Mouse (Mus musculus) midbrain, embryonic 14.5 days (tissue): ENCODE results near the gene Fxyd4. TPM values are rescaled to one million over a fixed set of nuclear protein-coding genes. Genes with fewer than 3 reads are reported as not detected.

Experiments used
- ATAC-seq: fragments of 200-750 bp; cut with Nextera tagmentation; 2 replicates; pipeline ENCODE4 v1.8.0; 2017; ENCODE audit warnings: moderate number of reproducible peaks, moderate library complexity; ENCODE audit not compliant: low FRiP score, low TSS enrichment
- DNase-seq: peaks from one replicate; pipeline ENCODE4 v3.0.0-alpha.2; 2015
- H3K27ac ChIP-seq: fragments of 300-500 bp; sonication (generic); replicated peaks from 2 replicates; pipeline ENCODE4 v1.5.1; 2014; ENCODE audit warnings: mild to moderate bottlenecking, low read depth, low read length, moderate library complexity
- H3K27me3 ChIP-seq: fragments of 300-500 bp; sonication (generic); 2 replicates; pipeline ENCODE4 v1.6.1; 2014; ENCODE audit warnings: low read length, control low read depth, mixed read lengths; ENCODE audit not compliant: control insufficient read depth, insufficient read depth
- H3K36me3 ChIP-seq: fragments of 300-500 bp; sonication (generic); 2 replicates; pipeline ENCODE4 v1.6.1; 2014; ENCODE audit warnings: low read length, control low read depth; ENCODE audit not compliant: control insufficient read depth, insufficient read depth
- H3K4me1 ChIP-seq: fragments of 300-500 bp; sonication (generic); 2 replicates; pipeline ENCODE4 v1.6.1; 2014; ENCODE audit warnings: mild to moderate bottlenecking, antibody characterized with exemption, low read length, control low read depth; ENCODE audit not compliant: control insufficient read depth, insufficient read depth
- H3K4me2 ChIP-seq: fragments of 300-500 bp; sonication (generic); 2 replicates; pipeline ENCODE4 v1.6.1; 2014; ENCODE audit warnings: mild to moderate bottlenecking, low read length, moderate library complexity
- H3K4me3 ChIP-seq: fragments of 300-500 bp; sonication (generic); replicated peaks from 2 replicates; pipeline ENCODE4 v1.5.1; 2014; ENCODE audit warnings: low read depth, low read length
- H3K9ac ChIP-seq: fragments of 300-500 bp; sonication (generic); replicated peaks from 2 replicates; pipeline ENCODE4 v1.6.1; 2014; ENCODE audit warnings: mild to moderate bottlenecking, low read length, moderate library complexity
- H3K9me3 ChIP-seq: fragments of 300-500 bp; sonication (generic); 2 replicates; pipeline ENCODE4 v1.6.1; 2016; ENCODE audit warnings: low read length, control low read depth, mixed read lengths; ENCODE audit not compliant: control insufficient read depth
- WGBS: fragments of 180-500 bp; shearing (Covaris S2); extraction: QIAGEN DNeasy Blood & Tissue Kit; methylation state at CpG from one replicate; pipeline ENCODE4 v1.1.7; 2014; 5-methylcytosine and 5-hydroxymethylcytosine counted together
- polyA plus RNA-seq: library from polyadenylated mRNA; unstranded; fragments of >200 nt; fragmentation: Nextera tagmentation; extraction: Ambion mirVana; gene quantifications from 2 replicates; pipeline ENCODE4 v1.2.1, GENCODE M21; 2014

The Fxyd4 gene
- polyA plus RNA-seq, 1 experiment from 2014 or later: 1.4 TPM

DNA sequence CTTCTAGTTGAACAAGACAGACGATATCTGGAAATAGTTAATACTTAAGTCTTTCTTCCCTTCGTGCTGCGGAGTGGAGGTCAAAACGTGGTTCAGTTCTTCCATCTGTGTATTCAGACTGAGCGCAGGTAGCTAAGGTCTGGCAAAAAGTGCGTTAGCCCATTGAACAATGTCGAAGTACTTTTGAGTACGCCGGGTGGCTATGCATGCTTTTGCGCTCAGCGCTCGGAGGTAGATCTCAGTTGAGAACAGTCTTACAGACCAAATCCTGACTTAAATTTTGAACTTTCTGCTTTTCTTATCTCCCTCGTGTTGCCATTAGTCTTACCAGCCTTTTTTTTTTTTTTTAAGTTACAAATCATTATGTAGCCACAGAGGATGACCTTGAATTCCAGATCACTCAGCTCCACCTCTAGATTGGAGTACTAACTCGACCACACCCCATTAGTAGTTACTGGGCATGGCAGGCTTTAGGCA lies 29.0 kb downstream of the Fxyd4 start:
- Histone ChIP-seq H3K9me3 (no peaks in the 10 kb centered on the region), H3K9ac (peak overlapping the region; percentile 86), H3K27ac (no peak overlapping the region), H3K27me3 (no peaks in the 10 kb centered on the region), H3K36me3 (no peaks in the 10 kb centered on the region), H3K4me3 (peak overlapping the region; percentile 98), H3K4me2 (peak overlapping the region; percentile 99), H3K4me1 (peaks cover 20% of the 10 kb centered on the region)
- DNase-seq (no peak), ATAC-seq (no peak)
- WGBS: 2% methylated on average over 14 of the region's 14 CpGs

GRCm38 (mm10) chr6:117907979-117908355 lies 29.5 kb downstream of the Fxyd4 start:
- Histone ChIP-seq H3K4me1 (peaks cover 20% of the 10 kb centered on the region), H3K9ac (peak overlapping the region; percentile 86), H3K9me3 (no peaks in the 10 kb centered on the region), H3K4me3 (peak overlapping the region; percentile 98), H3K36me3 (no peaks in the 10 kb centered on the region), H3K27me3 (no peaks in the 10 kb centered on the region), H3K4me2 (peak overlapping the region; percentile 99), H3K27ac (no peak overlapping the region)
- DNase-seq (no peak), ATAC-seq (no peak)
- WGBS: under 1% methylated on average over 26 of the region's 26 CpGs

DNA sequence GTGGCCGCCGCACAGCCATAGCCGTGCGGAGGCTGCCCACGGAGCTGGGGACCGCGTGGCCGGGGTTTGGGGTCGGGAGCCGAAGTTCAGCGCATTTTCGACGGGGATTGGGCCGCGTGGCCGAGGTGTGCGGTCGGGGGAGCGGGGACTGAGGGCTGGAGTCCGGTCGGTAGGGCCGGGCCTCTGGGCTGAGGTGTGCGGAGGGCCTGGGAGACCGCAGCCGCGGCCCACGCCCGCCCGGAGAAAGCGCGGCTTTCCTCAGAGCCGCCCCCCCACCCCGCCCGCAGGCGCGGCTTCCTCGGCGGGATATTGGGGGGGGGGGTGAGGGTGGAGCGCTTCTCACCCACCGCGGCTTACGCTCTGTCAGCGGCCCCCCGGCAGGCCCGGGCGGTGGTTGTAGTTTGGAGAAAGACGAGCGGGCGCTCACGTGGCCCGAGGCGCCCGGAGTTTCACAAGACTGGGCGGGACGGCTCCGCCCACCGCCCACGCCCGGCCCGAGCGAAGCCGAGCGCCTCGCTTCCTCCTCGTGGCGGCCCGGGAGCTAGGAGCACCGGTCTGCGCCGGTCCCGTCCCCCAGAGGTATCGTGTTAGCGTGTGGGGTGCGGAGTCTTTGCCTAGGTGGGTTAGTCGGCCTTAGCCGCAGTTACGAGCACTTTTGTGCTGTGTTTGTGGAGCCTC lies 30.1 kb downstream of the Fxyd4 start:
- ATAC-seq: peak; percentile 38
- Histone ChIP-seq H3K27me3 (no peaks in the 10 kb centered on the region), H3K4me1 (peaks cover 20% of the 10 kb centered on the region), H3K9me3 (no peaks in the 10 kb centered on the region), H3K4me3 (peak overlapping the region; percentile 98), H3K4me2 (peak overlapping the region; percentile 99), H3K36me3 (no peaks in the 10 kb centered on the region), H3K9ac (peak overlapping the region; percentile 86), H3K27ac (peak overlapping the region; percentile 90)
- DNase-seq: peak; percentile 82
- under 1% methylated on average over 62 of the region's 77 CpGs for WGBS

DNA sequence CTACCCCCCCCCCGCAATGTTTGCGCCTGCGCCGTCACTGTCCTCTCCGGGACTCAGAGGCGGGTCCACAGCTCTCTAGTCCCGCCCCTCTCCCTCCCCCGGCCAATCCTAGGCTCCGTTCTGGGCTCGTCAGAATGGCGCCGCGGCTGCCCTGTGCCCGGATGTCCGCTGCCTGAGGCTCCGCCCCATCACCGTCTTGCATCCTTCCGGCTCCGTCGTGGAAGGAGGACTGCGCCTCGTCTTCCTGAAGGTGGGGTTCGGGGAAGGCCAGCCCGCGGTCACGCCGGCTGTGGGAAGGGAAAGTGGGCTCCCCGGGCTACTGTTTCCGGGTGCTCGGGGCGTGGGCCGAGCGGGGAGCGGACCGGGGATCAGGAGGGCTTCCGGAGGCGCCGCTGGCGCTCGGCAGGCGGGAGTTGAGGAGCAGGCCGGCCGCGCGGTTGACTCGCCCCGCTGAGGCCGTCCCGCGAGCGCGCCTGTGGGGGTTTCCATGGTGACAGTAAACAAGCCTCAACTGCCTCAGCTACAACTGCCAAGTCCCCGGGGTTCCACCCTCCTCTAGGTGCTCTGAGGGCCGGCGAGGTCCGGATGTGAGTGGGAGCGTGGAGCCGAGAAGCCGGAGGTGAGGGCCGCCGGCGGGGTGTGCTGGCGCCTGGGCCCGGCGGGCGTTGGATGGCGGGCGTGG lies 30.8 kb downstream of the Fxyd4 start:
- Histone ChIP-seq H3K4me2 (peak overlapping the region; percentile 99), H3K27ac (peak overlapping the region; percentile 90), H3K27me3 (no peaks in the 10 kb centered on the region), H3K4me1 (peaks cover 20% of the 10 kb centered on the region), H3K9me3 (no peaks in the 10 kb centered on the region), H3K36me3 (no peaks in the 10 kb centered on the region), H3K4me3 (peak overlapping the region; percentile 98), H3K9ac (peak overlapping the region; percentile 86)
- WGBS: under 1% methylated on average over 65 of the region's 68 CpGs
- ATAC-seq: peak; percentile 99
- DNase-seq: peak; percentile 99

DNA sequence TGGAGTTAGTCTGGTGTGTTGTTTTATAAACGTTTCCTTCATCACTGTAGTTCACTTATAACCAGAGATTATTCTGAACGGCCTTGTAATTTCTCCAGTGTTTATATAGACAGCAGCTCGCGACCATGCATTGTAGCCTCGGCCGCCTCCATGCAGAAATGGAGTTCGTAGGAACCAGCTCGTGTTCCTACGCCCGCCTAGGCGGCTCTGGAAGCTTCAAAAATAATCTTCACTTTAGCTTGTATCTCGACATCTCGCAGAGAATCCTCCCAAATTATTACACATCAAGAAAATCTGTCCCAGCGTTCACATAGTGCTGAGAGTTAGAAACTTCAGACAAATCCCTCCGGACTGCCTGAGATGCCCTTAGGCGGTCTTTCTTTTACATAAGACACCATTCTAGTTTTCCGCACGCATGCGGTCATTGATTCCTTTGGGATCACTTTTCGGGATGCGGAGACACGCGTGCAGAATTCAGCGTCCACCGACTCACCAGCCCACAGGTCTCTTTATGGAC lies 31.4 kb downstream of the Fxyd4 start:
- ATAC-seq (peak; percentile 35), DNase-seq (peak; percentile 85)
- under 1% methylated on average over 25 of the region's 25 CpGs for WGBS
- peak overlapping the region; percentile 98 for H3K4me3 ChIP-seq
- H3K4me2 ChIP-seq: peak overlapping the region; percentile 99
- H3K27ac ChIP-seq: peak overlapping the region; percentile 70
- no peaks in the 10 kb centered on the region for H3K36me3 ChIP-seq
- H3K4me1 ChIP-seq: peaks cover 20% of the 10 kb centered on the region
- H3K9ac ChIP-seq: peak overlapping the region; percentile 53
- H3K27me3 ChIP-seq: no peaks in the 10 kb centered on the region
- no peaks in the 10 kb centered on the region for H3K9me3 ChIP-seq

- Histone ChIP-seq H3K36me3 (no peaks in the 10 kb centered on the region), H3K4me3 (peak overlapping the region; percentile 98), H3K9ac (peak overlapping the region; percentile 53; the same call in 1 of the 2 replicates), H3K9me3 (no peaks in the 10 kb centered on the region), H3K4me2 (peak overlapping the region; percentile 99), H3K27me3 (no peaks in the 10 kb centered on the region), H3K4me1 (peaks cover 20% of the 10 kb centered on the region), H3K27ac (no peak overlapping the region)
- WGBS: 26% methylated on average over 4 of the region's 4 CpGs
- ATAC-seq: no peak
- no peak for DNase-seq
These were observed 32.1 kb downstream of the Fxyd4 start for GRCm38 (mm10) chr6:117905260-117905930.

DNA sequence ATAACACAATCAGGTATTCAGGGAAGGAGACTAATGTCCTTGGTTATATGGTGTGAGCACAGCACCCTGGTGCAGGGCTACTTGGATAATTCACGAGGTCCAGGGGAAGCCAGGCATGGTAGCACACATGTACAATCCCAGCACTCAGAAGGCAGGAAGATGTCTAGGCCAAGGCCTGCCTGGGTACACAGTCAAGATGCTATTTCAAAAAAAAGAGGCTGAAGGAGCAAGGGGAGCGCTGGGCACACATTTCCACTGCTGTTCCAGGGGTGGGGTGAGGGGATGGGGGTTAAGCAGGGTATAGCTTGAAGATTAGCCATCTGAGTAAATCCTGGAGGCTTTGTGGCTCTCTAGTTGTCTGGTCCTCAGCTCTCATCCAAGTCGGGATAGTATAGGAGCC lies 33.7 kb downstream of the Fxyd4 start:
- Histone ChIP-seq H3K4me3 (no peak overlapping the region), H3K9ac (no peak overlapping the region), H3K4me2 (no peak overlapping the region), H3K27me3 (no peaks in the 10 kb centered on the region), H3K27ac (no peak overlapping the region), H3K4me1 (peaks cover 17% of the 10 kb centered on the region), H3K36me3 (no peaks in the 10 kb centered on the region), H3K9me3 (no peaks in the 10 kb centered on the region)
- WGBS: 78% methylated on average over 3 of the region's 3 CpGs
- DNase-seq (no peak), ATAC-seq (no peak)

DNA sequence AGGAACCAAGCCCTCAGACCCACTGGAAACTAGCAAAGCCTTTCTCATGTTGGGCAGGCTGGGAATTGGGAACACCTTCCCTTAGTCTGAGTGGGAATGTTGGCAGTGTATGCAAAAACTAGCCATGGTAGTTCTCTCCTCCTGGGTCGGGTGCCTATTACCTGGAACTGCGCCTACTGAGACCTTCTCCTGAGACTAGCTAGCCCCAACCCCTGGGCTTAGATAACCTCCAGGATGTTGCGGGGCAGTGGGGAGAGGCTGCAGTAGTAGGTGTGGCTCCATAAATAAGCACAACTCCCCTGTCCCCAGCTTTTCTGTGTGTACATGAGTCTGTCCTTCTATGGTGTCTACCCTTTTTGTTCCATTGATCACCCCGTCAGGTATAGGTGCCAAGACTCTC lies 34.9 kb downstream of the Fxyd4 start:
- H3K9ac ChIP-seq: no peak overlapping the region
- H3K4me2 ChIP-seq: no peak overlapping the region
- H3K27me3 ChIP-seq: no peaks in the 10 kb centered on the region
- no peak for ATAC-seq
- WGBS: 83% methylated on average over 4 of the region's 4 CpGs
- H3K4me3 ChIP-seq: no peak overlapping the region
- peaks cover 6% of the 10 kb centered on the region; the same call in 1 of the 2 replicates for H3K4me1 ChIP-seq
- DNase-seq: no peak
- no peaks in the 10 kb centered on the region for H3K36me3 ChIP-seq
- H3K27ac ChIP-seq: no peak overlapping the region
- H3K9me3 ChIP-seq: no peaks in the 10 kb centered on the region
